Mouse (Mus musculus): Measurements from ENCODE around the gene Dapp1. TPM values are rescaled to one million over a fixed set of nuclear protein-coding genes. Genes with fewer than 3 reads are reported as not detected.

Dapp1 gene
- total and polyA plus RNA-seq, 3 experiments, result 4.0 to 6.9 (median 5.0) TPM

DNA sequence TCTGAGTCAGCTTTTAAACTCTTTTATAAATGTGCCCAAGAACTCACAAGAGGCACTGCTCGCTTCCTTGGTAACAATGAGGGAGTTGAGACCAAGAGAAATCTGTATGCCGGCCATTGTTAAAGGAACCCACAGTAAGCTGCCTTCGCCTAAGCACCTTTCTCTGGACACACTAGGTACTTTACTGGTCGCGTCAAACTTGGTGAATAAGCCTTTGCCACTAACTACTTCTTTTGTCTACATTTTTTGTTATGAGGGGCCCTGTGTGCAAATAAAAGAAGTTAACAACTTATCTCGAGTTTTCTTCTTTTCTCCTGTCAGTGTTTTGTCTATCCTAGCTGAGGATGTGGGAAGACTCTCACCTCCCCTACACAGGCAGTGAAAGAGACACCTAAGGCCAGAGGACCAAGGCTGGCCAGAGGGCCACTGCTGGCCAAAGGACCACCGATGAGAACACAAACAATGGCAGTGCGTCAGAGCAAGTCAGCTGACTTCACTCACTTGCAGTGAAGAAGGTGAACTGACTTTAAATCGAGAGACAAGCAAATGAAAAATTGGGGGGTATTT is 18.0 kb upstream of the Dapp1 start:
- 79% methylated on average over 9 of the region's 9 CpGs for WGBS
- H3K36me3 ChIP-seq (ENCODE audit: control insufficient read depth, insufficient read depth, low read length), result no peaks in the 10 kb centered on the region
- H3K27me3 ChIP-seq (ENCODE audit: control insufficient read depth, insufficient read depth, low read length), result no peaks in the 10 kb centered on the region
- no peaks in the 10 kb centered on the region; the same call in 1 of the 2 replicates for H3K4me1 ChIP-seq (ENCODE audit: control insufficient read depth, insufficient read depth, low read length)
- no peaks in the 10 kb centered on the region for H3K79me2 ChIP-seq (replicated peaks; ENCODE audit: control insufficient read depth, insufficient read depth, low read length)
- no peak overlapping the region for H3K4me3 ChIP-seq
- TF ChIP-seq EP300 (IDR thresholded peaks at IDR 0.05; ENCODE audit: insufficient read depth, low read depth, low read length), result no peak
- no peak for TF ChIP-seq CTCF (IDR thresholded peaks at IDR 0.05)
- no peak for TF ChIP-seq POLR2A (IDR thresholded peaks at IDR 0.05; ENCODE audit: insufficient read depth, low read depth, low read length)
- intact Hi-C loops (cut with DNase I), result no loop called here
- no peak for DNase-seq
- no peak overlapping the region for H3K9ac ChIP-seq (ENCODE audit: low read depth, low read length)
- no peak overlapping the region for H3K27ac ChIP-seq

- H3K9ac ChIP-seq (ENCODE audit: low read depth, low read length), result no peak overlapping the region
- no peaks in the 10 kb centered on the region for H3K27me3 ChIP-seq (ENCODE audit: control insufficient read depth, insufficient read depth, low read length)
- TF ChIP-seq EP300 (IDR thresholded peaks at IDR 0.05; ENCODE audit: insufficient read depth, low read depth, low read length) (no peak), CTCF (IDR thresholded peaks at IDR 0.05) (no peak), POLR2A (IDR thresholded peaks at IDR 0.05; ENCODE audit: insufficient read depth, low read depth, low read length) (no peak)
- H3K4me1 ChIP-seq (ENCODE audit: control insufficient read depth, insufficient read depth, low read length), result no peaks in the 10 kb centered on the region; the same call in 1 of the 2 replicates
- H3K36me3 ChIP-seq (ENCODE audit: control insufficient read depth, insufficient read depth, low read length), result no peaks in the 10 kb centered on the region
- DNase-seq, result no peak
- no peak overlapping the region for H3K4me3 ChIP-seq
- no peaks in the 10 kb centered on the region for H3K79me2 ChIP-seq (replicated peaks; ENCODE audit: control insufficient read depth, insufficient read depth, low read length)
- intact Hi-C loops (cut with DNase I), result no loop called here
- WGBS, result 49% methylated on average over 14 of the region's 14 CpGs
- H3K27ac ChIP-seq, result no peak overlapping the region
Observed at GRCm38 (mm10) chr3:137998491-137999223, 17.3 kb upstream of the Dapp1 start.

DNA sequence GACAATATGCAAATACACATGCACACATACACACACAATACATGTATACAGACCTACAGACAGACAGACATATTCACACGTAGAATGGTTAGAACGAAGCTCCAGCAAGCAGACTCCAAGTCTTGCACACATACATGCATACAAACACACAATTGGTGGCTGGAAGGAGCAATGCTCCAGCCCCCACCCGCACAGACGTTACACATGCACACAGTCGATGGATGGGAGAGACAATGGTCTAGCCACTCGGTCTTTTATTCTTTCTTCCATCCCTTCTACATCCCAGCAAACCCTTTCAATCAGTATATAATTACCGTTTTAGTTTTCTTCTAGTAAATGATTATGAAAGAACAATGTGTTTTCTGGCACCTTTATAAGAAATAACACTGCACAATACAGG is 14.1 kb upstream of the Dapp1 start:
- intact Hi-C loops (cut with DNase I), result no loop called here
- H3K36me3 ChIP-seq (ENCODE audit: control insufficient read depth, insufficient read depth, low read length), result no peaks in the 10 kb centered on the region
- H3K27ac ChIP-seq, result no peak overlapping the region
- no peak overlapping the region for H3K9ac ChIP-seq (ENCODE audit: low read depth, low read length)
- DNase-seq, result no peak
- TF ChIP-seq EP300 (IDR thresholded peaks at IDR 0.05; ENCODE audit: insufficient read depth, low read depth, low read length) (no peak), CTCF (IDR thresholded peaks at IDR 0.05) (no peak), POLR2A (IDR thresholded peaks at IDR 0.05; ENCODE audit: insufficient read depth, low read depth, low read length) (no peak)
- WGBS, result 87% methylated on average over 7 of the region's 7 CpGs
- no peak overlapping the region for H3K4me3 ChIP-seq
- no peaks in the 10 kb centered on the region for H3K27me3 ChIP-seq (ENCODE audit: control insufficient read depth, insufficient read depth, low read length)
- H3K79me2 ChIP-seq (replicated peaks; ENCODE audit: control insufficient read depth, insufficient read depth, low read length), result no peaks in the 10 kb centered on the region
- no peaks in the 10 kb centered on the region for H3K4me1 ChIP-seq (ENCODE audit: control insufficient read depth, insufficient read depth, low read length)

DNA sequence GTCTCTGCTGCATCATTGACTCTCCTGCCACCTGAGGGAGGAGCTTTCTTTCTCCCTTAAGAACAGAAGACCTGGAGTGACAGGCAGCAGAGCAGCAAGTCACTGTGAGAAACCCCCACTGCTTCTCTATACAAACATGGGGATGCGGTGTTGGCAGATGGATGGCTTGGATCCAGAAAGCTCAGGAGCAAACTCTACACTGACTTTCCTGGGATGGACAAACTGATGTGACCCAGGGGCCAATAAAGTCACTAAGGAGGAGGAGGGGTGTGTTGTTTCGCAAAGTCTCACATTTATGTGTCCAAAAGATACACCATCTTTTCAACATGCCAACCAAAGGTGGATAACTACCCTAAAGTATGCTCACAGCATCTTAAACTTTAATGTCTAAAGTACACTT is 12.9 kb upstream of the Dapp1 start:
- intact Hi-C loops (cut with DNase I), result loop anchor here (5.0 kb wide), 4 partner anchors 57 to 217 kb away; partner anchors contain the start of genes 1110002E22Rik, Gm5105 and Lamtor3
- Histone ChIP-seq H3K79me2 (replicated peaks; ENCODE audit: control insufficient read depth, insufficient read depth, low read length) (no peaks in the 10 kb centered on the region), H3K4me3 (no peak overlapping the region), H3K9ac (ENCODE audit: low read depth, low read length) (no peak overlapping the region), H3K27me3 (ENCODE audit: control insufficient read depth, insufficient read depth, low read length) (no peaks in the 10 kb centered on the region), H3K4me1 (ENCODE audit: control insufficient read depth, insufficient read depth, low read length) (no peaks in the 10 kb centered on the region), H3K36me3 (ENCODE audit: control insufficient read depth, insufficient read depth, low read length) (no peaks in the 10 kb centered on the region), H3K27ac (no peak overlapping the region)
- no peak for TF ChIP-seq EP300 (IDR thresholded peaks at IDR 0.05; ENCODE audit: insufficient read depth, low read depth, low read length)
- no peak for TF ChIP-seq CTCF (IDR thresholded peaks at IDR 0.05)
- TF ChIP-seq POLR2A (IDR thresholded peaks at IDR 0.05; ENCODE audit: insufficient read depth, low read depth, low read length), result no peak
- 68% methylated on average over 2 of the region's 2 CpGs for WGBS
- DNase-seq, result no peak

DNA sequence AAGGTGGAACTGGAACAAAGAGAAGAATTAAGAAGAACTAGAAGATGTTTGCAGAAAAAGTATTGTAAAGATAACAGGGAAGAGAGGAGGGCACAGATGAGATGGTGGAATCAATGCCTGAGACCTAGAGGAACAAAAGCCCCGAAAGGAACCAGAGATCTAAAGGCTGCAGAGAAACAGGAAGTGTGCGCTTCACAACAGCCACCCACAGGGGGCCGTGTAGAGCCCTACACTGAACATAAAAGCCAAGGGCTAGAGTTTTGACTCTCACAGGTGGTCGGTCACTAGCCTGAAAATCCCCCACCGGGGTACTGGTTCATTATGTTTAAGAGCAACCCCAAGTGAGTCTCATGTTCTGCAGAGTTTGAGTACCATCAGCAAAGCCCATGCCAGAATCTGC is 11.0 kb upstream of the Dapp1 start:
- TF ChIP-seq EP300 (IDR thresholded peaks at IDR 0.05; ENCODE audit: insufficient read depth, low read depth, low read length), result no peak
- TF ChIP-seq CTCF (IDR thresholded peaks at IDR 0.05), result peak; percentile 41
- no peak for TF ChIP-seq POLR2A (IDR thresholded peaks at IDR 0.05; ENCODE audit: insufficient read depth, low read depth, low read length)

DNA sequence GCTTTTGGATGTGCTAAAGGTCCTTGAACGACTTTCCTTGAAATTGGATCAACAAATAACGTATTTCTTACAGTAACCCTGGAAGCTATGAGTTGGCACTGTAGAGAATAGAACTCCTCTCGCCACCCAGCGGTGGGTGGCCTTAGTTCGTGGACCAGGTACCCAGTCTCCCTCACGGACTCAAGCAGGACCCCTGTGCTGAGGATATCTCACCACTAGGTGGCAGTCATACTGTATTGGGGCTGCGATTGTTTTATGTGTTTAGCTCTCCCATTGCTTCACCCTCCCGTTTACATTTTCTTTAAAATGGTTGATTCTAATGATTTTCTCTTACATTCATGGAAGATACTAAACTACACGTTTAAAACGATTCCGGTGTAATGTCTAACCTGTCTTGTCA is 9.8 kb upstream of the Dapp1 start:
- WGBS, result 8% methylated on average over 11 of the region's 11 CpGs
- H3K4me3 ChIP-seq, result no peak overlapping the region
- no peaks in the 10 kb centered on the region for H3K4me1 ChIP-seq (ENCODE audit: control insufficient read depth, insufficient read depth, low read length)
- intact Hi-C loops (cut with DNase I), result loop anchor here (1.0 to 5.0 kb wide), 6 partner anchors 54 to 214 kb away; partner anchors contain the start of genes 1110002E22Rik, Gm5105 and Lamtor3
- H3K79me2 ChIP-seq (replicated peaks; ENCODE audit: control insufficient read depth, insufficient read depth, low read length), result no peaks in the 10 kb centered on the region
- H3K27me3 ChIP-seq (ENCODE audit: control insufficient read depth, insufficient read depth, low read length), result no peaks in the 10 kb centered on the region
- no peaks in the 10 kb centered on the region for H3K36me3 ChIP-seq (ENCODE audit: control insufficient read depth, insufficient read depth, low read length)
- TF ChIP-seq EP300 (IDR thresholded peaks at IDR 0.05; ENCODE audit: insufficient read depth, low read depth, low read length), result peak; percentile 91
- TF ChIP-seq POLR2A (IDR thresholded peaks at IDR 0.05; ENCODE audit: insufficient read depth, low read depth, low read length), result no peak
- TF ChIP-seq CTCF (IDR thresholded peaks at IDR 0.05), result no peak; the same call in none of the 2 replicates
- H3K9ac ChIP-seq (ENCODE audit: low read depth, low read length), result no peak overlapping the region
- peak; percentile 79 to 85 for DNase-seq
- no peak overlapping the region for H3K27ac ChIP-seq

More for the DNA sequence above, 11.0 kb upstream of the Dapp1 start:
- WGBS, result 72% methylated on average over 5 of the region's 5 CpGs
- Histone ChIP-seq H3K9ac (ENCODE audit: low read depth, low read length) (no peak overlapping the region), H3K27ac (no peak overlapping the region), H3K4me3 (no peak overlapping the region), H3K79me2 (replicated peaks; ENCODE audit: control insufficient read depth, insufficient read depth, low read length) (no peaks in the 10 kb centered on the region), H3K4me1 (ENCODE audit: control insufficient read depth, insufficient read depth, low read length) (no peaks in the 10 kb centered on the region), H3K27me3 (ENCODE audit: control insufficient read depth, insufficient read depth, low read length) (no peaks in the 10 kb centered on the region), H3K36me3 (ENCODE audit: control insufficient read depth, insufficient read depth, low read length) (no peaks in the 10 kb centered on the region)
- intact Hi-C loops (cut with DNase I), result loop anchor here (5.0 kb wide), 4 partner anchors 55 to 215 kb away; partner anchors contain the start of genes 1110002E22Rik, Gm5105 and Lamtor3
- no peak for DNase-seq
